Mouse (Mus musculus) limb, embryonic 14.5 days (tissue): ENCODE results near the gene Tbc1d4. TPM values are rescaled to one million over a fixed set of nuclear protein-coding genes. Genes with fewer than 3 reads are reported as not detected.

Experiments used
- ATAC-seq: fragments of 200-750 bp; cut with Nextera tagmentation; 2 replicates; pipeline ENCODE4 v1.8.0; 2017; ENCODE audit warnings: low read depth, moderate number of reproducible peaks, moderate TSS enrichment; ENCODE audit not compliant: low FRiP score
- DNase-seq: peaks from one replicate; pipeline ENCODE4 v3.0.0-alpha.2; 2015; ENCODE audit warnings: low spot score
- H3K27ac ChIP-seq: fragments of 300-500 bp; sonication (generic); replicated peaks from 2 replicates; pipeline ENCODE4 v1.5.1; 2014; ENCODE audit warnings: low read depth, mild to moderate bottlenecking, low read length, moderate library complexity, mixed read lengths
- H3K27me3 ChIP-seq: fragments of 300-500 bp; sonication (generic); 2 replicates; pipeline ENCODE4 v1.6.1; 2014; ENCODE audit warnings: low read length, mixed read lengths; ENCODE audit not compliant: control insufficient read depth, insufficient read depth
- H3K36me3 ChIP-seq: fragments of 300-500 bp; sonication (generic); 2 replicates; pipeline ENCODE4 v1.6.1; 2014; ENCODE audit warnings: mild to moderate bottlenecking, low read length, moderate library complexity, mixed read lengths; ENCODE audit not compliant: control insufficient read depth, insufficient read depth
- H3K4me1 ChIP-seq: fragments of 300-500 bp; sonication (generic); 2 replicates; pipeline ENCODE4 v1.6.1; 2014; ENCODE audit warnings: antibody characterized with exemption, low read length, mixed read lengths; ENCODE audit not compliant: control insufficient read depth, insufficient read depth
- H3K4me2 ChIP-seq: fragments of 300-500 bp; sonication (generic); replicated peaks from 2 replicates; pipeline ENCODE4 v1.6.1; 2014; ENCODE audit warnings: low read depth, mild to moderate bottlenecking, low read length, moderate library complexity; ENCODE audit not compliant: severe bottlenecking
- H3K4me3 ChIP-seq: fragments of 300-500 bp; sonication (generic); replicated peaks from 2 replicates; pipeline ENCODE4 v1.5.1; 2014; ENCODE audit warnings: low read length
- H3K9ac ChIP-seq: fragments of 300-500 bp; sonication (generic); 2 replicates; pipeline ENCODE4 v1.6.1; 2014; ENCODE audit warnings: mild to moderate bottlenecking, low read depth, low read length, moderate library complexity; ENCODE audit not compliant: severe bottlenecking
- H3K9me3 ChIP-seq: fragments of 300-500 bp; sonication (generic); 2 replicates; pipeline ENCODE4 v1.6.1; 2016; ENCODE audit warnings: low read length; ENCODE audit not compliant: control insufficient read depth
- POLR2A ChIP-seq: fragments of 200-500 bp; IDR thresholded peaks from 2 replicates; pipeline ENCODE4 v1.8.0; 2012; ENCODE audit warnings: inconsistent platforms, mild to moderate bottlenecking, moderate library complexity, borderline replicate concordance; ENCODE audit not compliant: insufficient read depth, insufficient read length; ENCODE audit errors: extremely low read depth
- WGBS: fragments of 180-500 bp; shearing (Covaris S2); extraction: QIAGEN DNeasy Blood & Tissue Kit; methylation state at CpG from one replicate; pipeline ENCODE4 v1.1.7; 2014; 5-methylcytosine and 5-hydroxymethylcytosine counted together
- polyA plus RNA-seq, 2 experiments: library from polyadenylated mRNA; depleted of rRNA in 1 of 2; stranded (reverse) in 1 of 2; unstranded in 1 of 2; fragments of >200 nt; fragmentation: Nextera tagmentation in 1 of 2; extraction: Ambion mirVana in 1 of 2; gene quantifications; 2 replicates each; pipeline versions ENCODE4 v1.2.1 to v1.2.3; 2012 to 2014

Tbc1d4 gene
- polyA plus RNA-seq, 2 experiments, result 11.9 to 12.6 TPM

GRCm38 (mm10) chr14:101509759-101510158 is 99.2 kb downstream of the Tbc1d4 start:
- ATAC-seq (no peak), DNase-seq (no peak)
- Histone ChIP-seq H3K27me3 (no peaks in the 10 kb centered on the region), H3K9me3 (no peaks in the 10 kb centered on the region), H3K4me3 (no peak overlapping the region), H3K36me3 (0 out of 2 replicates have a peak, but pooled peaks cover 3% of the 10 kb centered on the region), H3K27ac (no peak overlapping the region), H3K9ac (no peak overlapping the region), H3K4me1 (no peaks in the 10 kb centered on the region; the same call in none of the 2 replicates), H3K4me2 (no peak overlapping the region)
- no peak for TF ChIP-seq POLR2A
- 79% methylated on average over 7 of the region's 7 CpGs for WGBS

- no peaks in the 10 kb centered on the region for H3K27me3 ChIP-seq
- H3K27ac ChIP-seq, result no peak overlapping the region
- H3K4me2 ChIP-seq, result no peak overlapping the region
- H3K4me3 ChIP-seq, result no peak overlapping the region
- 38% methylated on average over 7 of the region's 7 CpGs for WGBS
- 0 out of 2 replicates have a peak, but pooled peaks cover 3% of the 10 kb centered on the region for H3K36me3 ChIP-seq
- ATAC-seq (no peak), DNase-seq (peak; percentile 38)
- H3K9ac ChIP-seq, result no peak overlapping the region
- TF ChIP-seq POLR2A, result no peak
- no peaks in the 10 kb centered on the region; the same call in none of the 2 replicates for H3K4me1 ChIP-seq
- no peaks in the 10 kb centered on the region for H3K9me3 ChIP-seq
These were observed 101.0 kb downstream of the Tbc1d4 start for GRCm38 (mm10) chr14:101507956-101508355.

- Histone ChIP-seq H3K27ac (no peak overlapping the region), H3K4me2 (no peak overlapping the region), H3K36me3 (0 out of 2 replicates have a peak, but pooled peaks cover 3% of the 10 kb centered on the region), H3K9ac (no peak overlapping the region), H3K4me1 (no peaks in the 10 kb centered on the region; the same call in none of the 2 replicates), H3K27me3 (no peaks in the 10 kb centered on the region), H3K9me3 (no peaks in the 10 kb centered on the region), H3K4me3 (no peak overlapping the region)
- no peak for TF ChIP-seq POLR2A
- 83% methylated on average over 17 of the region's 17 CpGs for WGBS
- ATAC-seq (no peak), DNase-seq (no peak)
These were observed 101.8 kb downstream of the Tbc1d4 start for GRCm38 (mm10) chr14:101507146-101507545.

GRCm38 (mm10) chr14:101505805-101506204 is 103.2 kb downstream of the Tbc1d4 start:
- TF ChIP-seq POLR2A, result no peak
- no peak overlapping the region for H3K4me2 ChIP-seq
- ATAC-seq (no peak), DNase-seq (no peak)
- H3K4me1 ChIP-seq, result no peaks in the 10 kb centered on the region; the same call in none of the 2 replicates
- no peak overlapping the region for H3K27ac ChIP-seq
- H3K27me3 ChIP-seq, result no peaks in the 10 kb centered on the region
- H3K4me3 ChIP-seq, result no peak overlapping the region
- no peak overlapping the region for H3K9ac ChIP-seq
- H3K36me3 ChIP-seq, result 0 out of 2 replicates have a peak, but pooled peaks cover 3% of the 10 kb centered on the region
- no peaks in the 10 kb centered on the region for H3K9me3 ChIP-seq

GRCm38 (mm10) chr14:101504473-101505200 is 104.4 kb downstream of the Tbc1d4 start:
- no peak overlapping the region for H3K9ac ChIP-seq
- no peaks in the 10 kb centered on the region for H3K9me3 ChIP-seq
- ATAC-seq, result no peak
- no peaks in the 10 kb centered on the region; the same call in 1 of the 2 replicates for H3K4me1 ChIP-seq
- no peak overlapping the region for H3K4me3 ChIP-seq
- no peak for TF ChIP-seq POLR2A
- WGBS, result 86% methylated on average over 13 of the region's 13 CpGs
- no peak for DNase-seq
- no peaks in the 10 kb centered on the region for H3K27me3 ChIP-seq
- no peak overlapping the region for H3K27ac ChIP-seq
- H3K4me2 ChIP-seq, result no peak overlapping the region
- 0 out of 2 replicates have a peak, but pooled peaks cover 3% of the 10 kb centered on the region for H3K36me3 ChIP-seq
